Mouse (Mus musculus): ENCODE results near the gene Pde4d.

GRCm38 (mm10) chr13:109761081-109761480 lies 1311.3 kb downstream of the Pde4d start:
- TF ChIP-seq POLR2A (IDR thresholded peaks at IDR 0.05; ENCODE audit: borderline replicate concordance, insufficient read depth, low read length) (no peak), CTCF (IDR thresholded peaks at IDR 0.05; ENCODE audit: borderline replicate concordance, insufficient read depth, low read depth, low read length) (no peak)
